Mouse (Mus musculus): ENCODE data around the gene Gm45062. TPM values are rescaled to one million over a fixed set of nuclear protein-coding genes. Genes with fewer than 3 reads are reported as not detected.
"Not testable (repeated sequence)": the region's sequence is repeated elsewhere in the genome, so short reads cannot be mapped to it uniquely, and the experiment has no call there.

The Gm45062 gene
- polyA plus RNA-seq, 1 experiment = not detected

DNA sequence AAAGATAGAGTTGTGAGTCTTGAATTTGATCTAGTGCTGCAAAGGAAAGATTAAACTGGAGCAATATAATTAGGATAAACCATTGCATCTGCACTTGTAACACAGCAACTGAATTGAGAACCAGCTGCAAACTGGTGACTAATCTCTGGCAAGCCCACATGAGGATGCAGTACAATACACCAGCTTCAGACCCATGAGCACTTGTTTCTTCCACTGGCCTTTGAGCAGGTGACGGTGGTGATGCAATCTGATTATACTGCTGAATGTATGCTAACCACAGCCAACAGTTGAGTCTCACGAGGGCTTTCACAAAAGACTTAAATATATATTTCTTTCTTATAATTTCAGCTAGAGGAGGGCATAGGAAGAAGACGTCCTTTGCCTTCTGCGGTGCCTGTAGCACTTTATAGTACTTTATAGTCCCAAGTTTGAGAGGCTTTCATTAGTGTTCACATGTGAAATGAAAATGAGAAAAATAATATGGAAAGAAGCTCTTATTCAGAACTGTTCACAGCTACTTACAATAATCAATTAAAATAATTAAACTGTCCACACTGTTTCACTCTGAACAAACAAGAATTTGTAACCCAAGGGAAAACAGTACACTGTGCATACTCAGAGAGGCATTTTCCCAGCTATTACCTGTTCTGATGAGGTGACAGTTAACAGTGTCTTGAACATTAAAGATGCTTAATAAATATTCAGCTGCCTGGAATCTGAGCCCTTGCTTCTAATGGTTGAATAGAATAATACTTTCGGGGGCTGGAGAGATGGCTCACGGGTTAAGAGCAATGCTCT lies 40.0 kb downstream of the Gm45062 start:
- Histone ChIP-seq H3K4me3 (ENCODE audit: insufficient read depth, low read depth, low read length) (no peak overlapping the region), H3K4me1 (ENCODE audit: control insufficient read depth, insufficient read depth, low read length) (no peaks in the 10 kb centered on the region), H3K27ac (ENCODE audit: insufficient read depth, low read depth, low read length) (no peak overlapping the region)
- WGBS = 44% methylated on average over 6 of the region's 6 CpGs
- TF ChIP-seq CTCF (IDR thresholded peaks at IDR 0.05; ENCODE audit: insufficient read depth, low read depth, low read length) = no peak
- no peak for TF ChIP-seq POLR2A (IDR thresholded peaks at IDR 0.05; ENCODE audit: insufficient read depth, low read depth, low read length)

DNA sequence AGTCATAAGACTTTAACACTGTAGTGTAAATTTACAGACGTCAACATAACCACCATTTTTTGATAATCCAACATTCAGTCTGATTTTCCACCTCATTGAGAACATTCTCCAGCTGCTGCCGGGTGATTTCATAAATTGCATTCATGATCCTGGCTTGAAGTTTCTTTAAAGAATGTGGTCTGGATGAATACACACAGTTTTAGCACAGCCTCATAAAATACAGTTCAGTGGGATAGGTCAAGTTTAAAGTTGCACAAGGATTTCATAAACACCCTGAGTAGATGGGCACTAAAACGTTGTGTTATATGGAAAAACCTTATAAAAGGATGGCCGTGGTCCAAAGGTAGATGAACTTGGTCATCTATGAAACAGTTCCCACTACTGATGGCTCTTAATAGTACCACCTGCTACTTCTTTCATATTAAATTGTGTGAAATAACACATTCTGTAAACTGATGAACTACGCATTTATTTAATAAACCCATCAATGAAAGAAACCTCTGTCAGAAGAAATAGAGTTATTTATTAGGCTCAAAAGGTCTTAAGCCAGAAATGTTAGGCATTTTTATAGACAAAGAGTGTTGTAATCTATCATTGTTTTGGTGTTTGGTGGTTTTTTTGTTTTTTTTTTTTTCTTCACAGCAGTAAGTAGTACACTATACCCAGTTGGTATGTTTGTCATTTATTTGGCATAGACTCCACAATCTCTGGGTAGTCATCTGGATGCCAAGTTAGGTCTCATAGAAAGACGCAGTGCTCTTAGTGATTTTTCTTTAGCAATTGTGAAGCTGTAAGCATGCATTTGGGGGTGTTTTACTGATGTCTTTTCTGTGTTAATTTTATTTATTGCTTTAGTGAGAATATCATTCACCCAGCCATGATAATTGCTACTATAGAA lies 48.9 kb downstream of the Gm45062 start:
- WGBS = 64% methylated on average over 6 of the region's 6 CpGs
- TF ChIP-seq POLR2A (IDR thresholded peaks at IDR 0.05; ENCODE audit: insufficient read depth, low read depth, low read length) (no peak), CTCF (IDR thresholded peaks at IDR 0.05; ENCODE audit: insufficient read depth, low read depth, low read length) (no peak)
- Histone ChIP-seq H3K4me1 (ENCODE audit: control insufficient read depth, insufficient read depth, low read length) (no peaks in the 10 kb centered on the region), H3K27ac (ENCODE audit: insufficient read depth, low read depth, low read length) (no peak overlapping the region), H3K4me3 (ENCODE audit: insufficient read depth, low read depth, low read length) (no peak overlapping the region)

DNA sequence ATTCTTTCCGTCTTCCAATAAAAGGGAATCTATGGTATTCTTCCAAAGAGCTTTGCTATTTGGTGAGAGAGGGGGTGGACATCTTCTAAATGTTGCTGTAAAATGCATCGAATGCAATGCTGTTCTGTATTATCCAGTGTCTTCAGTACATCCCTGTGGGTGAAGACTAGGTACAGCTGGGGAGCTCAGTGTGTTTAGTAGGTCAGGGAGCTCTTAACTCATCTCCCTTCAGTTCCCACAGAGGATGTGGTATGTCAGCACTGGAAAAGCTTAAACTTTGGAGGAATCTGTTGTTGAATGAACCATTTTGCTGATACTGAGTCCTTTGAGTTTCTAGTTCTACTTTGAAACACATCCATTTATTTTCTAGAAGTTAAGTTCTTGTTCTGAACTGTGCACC lies 53.3 kb downstream of the Gm45062 start:
- TF ChIP-seq POLR2A (IDR thresholded peaks at IDR 0.05; ENCODE audit: insufficient read depth, low read depth, low read length) (no peak), CTCF (IDR thresholded peaks at IDR 0.05; ENCODE audit: insufficient read depth, low read depth, low read length) (no peak)
- WGBS = 66% methylated on average over 2 of the region's 2 CpGs
- Histone ChIP-seq H3K27ac (ENCODE audit: insufficient read depth, low read depth, low read length) (no peak overlapping the region), H3K4me3 (ENCODE audit: insufficient read depth, low read depth, low read length) (no peak overlapping the region), H3K4me1 (ENCODE audit: control insufficient read depth, insufficient read depth, low read length) (no peaks in the 10 kb centered on the region)

DNA sequence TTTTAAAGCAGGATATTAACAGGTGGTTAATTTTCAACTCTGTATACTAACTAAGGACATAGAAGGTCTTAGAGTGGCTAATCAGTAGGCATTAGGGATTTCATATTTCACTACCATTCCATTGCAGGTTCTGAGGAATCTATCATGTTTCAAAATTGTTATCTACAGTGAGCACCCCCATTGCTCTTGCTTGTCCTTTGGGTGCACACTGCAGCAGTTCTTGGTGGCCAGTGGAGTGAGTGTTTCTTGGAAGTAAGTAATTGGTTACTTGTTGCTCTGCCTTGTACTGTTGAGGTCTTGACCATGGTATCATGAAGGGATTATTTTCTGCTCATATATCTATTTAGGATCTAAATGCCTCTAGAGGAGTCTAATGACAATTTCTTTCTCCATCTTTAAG lies 57.0 kb downstream of the Gm45062 start:
- no peak overlapping the region for H3K27ac ChIP-seq (ENCODE audit: insufficient read depth, low read depth, low read length)
- H3K4me1 ChIP-seq (ENCODE audit: control insufficient read depth, insufficient read depth, low read length) = no peaks in the 10 kb centered on the region
- no peak overlapping the region for H3K4me3 ChIP-seq (ENCODE audit: insufficient read depth, low read depth, low read length)
- no peak for TF ChIP-seq POLR2A (IDR thresholded peaks at IDR 0.05; ENCODE audit: insufficient read depth, low read depth, low read length)
- no peak for TF ChIP-seq CTCF (IDR thresholded peaks at IDR 0.05; ENCODE audit: insufficient read depth, low read depth, low read length)

DNA sequence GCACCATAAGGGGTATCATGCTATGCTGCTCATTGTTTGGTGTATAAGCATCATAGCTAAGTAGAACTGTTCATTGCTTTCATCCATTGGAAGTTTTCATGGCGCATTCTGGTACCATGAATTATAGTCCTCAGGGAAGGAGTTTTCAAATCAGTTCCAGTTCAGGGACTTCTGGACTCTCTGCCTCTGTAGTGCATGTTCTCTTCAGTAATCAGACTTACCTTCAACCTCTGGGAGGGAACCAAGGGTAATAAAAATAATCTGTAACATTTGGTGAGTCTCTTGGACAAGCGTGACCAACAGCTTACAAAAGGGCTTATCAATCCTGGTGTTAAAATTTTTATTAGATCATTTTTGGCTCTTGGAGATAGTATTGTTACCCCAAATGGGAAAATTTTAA lies 60.3 kb downstream of the Gm45062 start:
- no peak overlapping the region for H3K4me3 ChIP-seq (ENCODE audit: insufficient read depth, low read depth, low read length)
- 100% methylated on average over 2 of the region's 2 CpGs for WGBS
- H3K4me1 ChIP-seq (ENCODE audit: control insufficient read depth, insufficient read depth, low read length) = no peaks in the 10 kb centered on the region
- TF ChIP-seq CTCF (IDR thresholded peaks at IDR 0.05; ENCODE audit: insufficient read depth, low read depth, low read length) = no peak
- no peak for TF ChIP-seq POLR2A (IDR thresholded peaks at IDR 0.05; ENCODE audit: insufficient read depth, low read depth, low read length)
- no peak overlapping the region for H3K27ac ChIP-seq (ENCODE audit: insufficient read depth, low read depth, low read length)

DNA sequence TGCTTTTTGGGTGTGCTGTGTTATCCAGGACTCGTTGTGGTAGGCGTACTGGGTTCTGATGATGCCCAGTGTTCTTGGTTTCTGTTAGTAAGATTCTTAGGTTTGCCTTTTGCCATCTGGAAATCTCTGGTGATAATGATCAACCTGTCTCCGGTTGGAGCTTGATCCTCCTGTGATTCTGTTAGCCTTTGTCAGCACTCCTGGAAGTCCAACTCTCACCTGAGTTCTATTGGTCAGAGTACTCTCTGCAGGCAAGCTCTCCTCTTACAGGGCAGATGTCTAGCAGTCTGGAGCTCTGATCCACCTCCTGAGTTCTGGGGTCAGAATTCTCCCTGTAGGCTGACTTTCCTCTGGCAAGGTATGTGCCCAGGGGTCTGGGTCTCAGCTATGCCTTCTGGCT lies 72.2 kb downstream of the Gm45062 start:
- WGBS = 98% methylated on average over 3 of the region's 3 CpGs
- H3K27ac ChIP-seq (ENCODE audit: insufficient read depth, low read depth, low read length); H3K4me1 ChIP-seq (ENCODE audit: control insufficient read depth, insufficient read depth, low read length); H3K4me3 ChIP-seq (ENCODE audit: insufficient read depth, low read depth, low read length): not testable (repeated sequence)

DNA sequence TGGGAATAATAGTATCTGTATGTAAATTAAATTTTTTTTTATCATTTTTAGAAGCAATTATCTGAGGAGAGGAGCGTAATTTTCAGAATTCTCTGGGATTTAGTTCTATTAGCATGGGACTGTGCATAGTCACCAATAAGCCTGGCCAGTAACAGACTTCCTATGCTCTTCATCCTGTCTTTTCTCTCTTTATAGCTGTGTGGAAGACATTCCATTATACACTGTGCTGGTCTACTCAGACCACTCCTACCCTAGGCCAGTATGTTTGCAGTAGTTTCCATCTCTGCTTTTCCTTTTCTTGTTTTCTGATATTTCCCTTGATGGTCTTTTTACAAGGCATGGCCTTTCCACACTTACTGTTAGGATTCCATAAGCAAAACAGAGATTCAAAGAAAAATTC lies 74.1 kb downstream of the Gm45062 start:
- WGBS = 94% methylated on average over 1 of the region's 1 CpGs
- no peaks in the 10 kb centered on the region for H3K4me1 ChIP-seq (ENCODE audit: control insufficient read depth, insufficient read depth, low read length)
- H3K4me3 ChIP-seq (ENCODE audit: insufficient read depth, low read depth, low read length) = no peak overlapping the region
- H3K27ac ChIP-seq (ENCODE audit: insufficient read depth, low read depth, low read length) = no peak overlapping the region
- TF ChIP-seq CTCF (IDR thresholded peaks at IDR 0.05; ENCODE audit: insufficient read depth, low read depth, low read length) (no peak), POLR2A (IDR thresholded peaks at IDR 0.05; ENCODE audit: insufficient read depth, low read depth, low read length) (no peak)

DNA sequence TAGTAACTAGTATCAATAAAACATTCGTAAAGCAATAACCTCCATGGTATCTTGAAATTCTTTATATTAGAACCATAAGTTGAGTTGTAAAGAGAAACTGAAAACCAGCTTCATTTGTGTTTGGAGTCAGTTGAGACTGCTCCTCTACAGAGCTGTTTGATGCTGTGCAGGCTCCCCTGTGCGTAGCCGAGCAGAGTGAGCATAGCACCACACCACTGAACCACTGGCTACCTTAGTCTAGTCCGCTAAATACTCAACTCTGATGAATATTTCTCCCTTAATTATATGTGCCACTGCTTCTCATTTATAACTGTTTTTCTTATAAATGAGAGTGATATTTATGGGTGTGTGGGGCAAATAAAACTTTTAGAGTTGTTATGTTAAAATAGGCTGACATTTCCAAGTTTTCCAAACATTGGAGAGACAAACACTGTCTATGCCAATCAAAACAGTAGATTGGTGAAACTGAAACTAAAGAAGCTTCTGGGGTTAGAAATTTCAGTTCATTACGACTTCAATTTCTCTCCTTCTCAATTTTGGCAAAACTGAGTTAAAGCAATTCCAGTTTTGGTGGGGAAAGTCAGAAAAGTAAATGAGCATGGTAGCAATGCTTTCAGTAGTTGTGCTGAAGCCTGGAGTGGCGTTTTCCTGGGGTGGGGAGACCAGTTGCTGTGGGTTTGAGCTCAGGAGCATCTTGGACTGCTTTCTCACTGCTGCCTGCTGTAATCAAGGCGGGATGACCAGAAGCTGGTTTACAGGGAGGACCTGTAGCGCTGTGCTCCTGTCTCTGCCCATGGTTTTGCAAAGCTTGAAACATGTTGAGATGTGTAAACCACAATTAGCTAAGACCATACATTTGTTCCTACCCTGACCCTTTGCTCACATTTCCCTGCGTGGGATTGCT lies 77.5 kb downstream of the Gm45062 start:
- TF ChIP-seq POLR2A (IDR thresholded peaks at IDR 0.05; ENCODE audit: insufficient read depth, low read depth, low read length) (no peak), CTCF (IDR thresholded peaks at IDR 0.05; ENCODE audit: insufficient read depth, low read depth, low read length) (no peak)
- 89% methylated on average over 9 of the region's 9 CpGs for WGBS
- Histone ChIP-seq H3K4me3 (ENCODE audit: insufficient read depth, low read depth, low read length) (no peak overlapping the region), H3K4me1 (ENCODE audit: control insufficient read depth, insufficient read depth, low read length) (no peaks in the 10 kb centered on the region), H3K27ac (ENCODE audit: insufficient read depth, low read depth, low read length) (no peak overlapping the region)
